Mouse (Mus musculus) liver, embryonic 14.5 days (tissue): Measurements from ENCODE around the gene Cox19. TPM values are rescaled to one million over a fixed set of nuclear protein-coding genes. Genes with fewer than 3 reads are reported as not detected.
A peak's percentile ranks its signal among the peaks of the same experiment; 100 is the strongest.

Source experiments
- ATAC-seq: fragments of 200-750 bp; cut with Nextera tagmentation; 2 replicates; pipeline ENCODE4 v1.8.0; 2017; ENCODE audit warnings: moderate number of reproducible peaks, mild to moderate bottlenecking, moderate library complexity; ENCODE audit not compliant: insufficient read depth
- DNase-seq, 3 experiments: peaks; one replicate each; pipeline ENCODE4 v3.0.0-alpha.2; 2012 to 2013; ENCODE audit warnings: low read depth in 3 of 3, low spot score in 3 of 3
- H3K27ac ChIP-seq: fragments of 300-500 bp; sonication (generic); 2 replicates; pipeline ENCODE4 v1.5.1; 2014; ENCODE audit warnings: moderate library complexity, mild to moderate bottlenecking, control low read depth, inconsistent platforms
- H3K27me3 ChIP-seq: fragments of 300-500 bp; sonication (generic); 2 replicates; pipeline ENCODE4 v1.6.1; 2014; ENCODE audit warnings: mild to moderate bottlenecking, low read length, moderate library complexity; ENCODE audit not compliant: control insufficient read depth, insufficient read depth
- H3K36me3 ChIP-seq: fragments of 300-500 bp; sonication (generic); replicated peaks from 2 replicates; pipeline ENCODE4 v1.6.1; 2014; ENCODE audit warnings: low read depth; ENCODE audit not compliant: control insufficient read depth, insufficient read depth
- H3K4me1 ChIP-seq, 2 experiments: fragments of 200-500 bp in 1 of 2; fragments of 300-500 bp in 1 of 2; sonication (generic) in 1 of 2; replicated peaks; 2 replicates each; pipeline ENCODE4 v1.6.1; 2012 to 2014; ENCODE audit warnings: antibody characterized with exemption in 1 of 2, inconsistent platforms in 1 of 2, low read length in 1 of 2; ENCODE audit not compliant: control insufficient read depth in 2 of 2, insufficient read depth in 2 of 2
- H3K4me2 ChIP-seq: fragments of 300-500 bp; sonication (generic); 2 replicates; pipeline ENCODE4 v1.6.1; 2014; ENCODE audit warnings: low read depth, mild to moderate bottlenecking, control low read depth, moderate library complexity
- H3K4me3 ChIP-seq, 2 experiments: fragments of 200-500 bp in 1 of 2; fragments of 300-500 bp in 1 of 2; sonication (generic) in 1 of 2; 2 replicates each; pipeline ENCODE4 v1.5.1; 2012 to 2014; ENCODE audit warnings: low read depth in 2 of 2, low read length in 2 of 2, mild to moderate bottlenecking in 2 of 2, control low read depth in 1 of 2, inconsistent platforms in 1 of 2, moderate library complexity in 1 of 2; ENCODE audit not compliant: insufficient read depth in 1 of 2
- H3K9ac ChIP-seq: fragments of 300-500 bp; sonication (generic); replicated peaks from 2 replicates; pipeline ENCODE4 v1.6.1; 2014; ENCODE audit warnings: mild to moderate bottlenecking, control low read depth, moderate library complexity
- H3K9me3 ChIP-seq: fragments of 300-500 bp; sonication (generic); 2 replicates; pipeline ENCODE4 v1.6.1; 2016; ENCODE audit warnings: low read length, mixed read lengths; ENCODE audit not compliant: control insufficient read depth
- CTCF ChIP-seq: IDR thresholded peaks from 2 replicates; pipeline ENCODE4 v1.5.1; 2016; ENCODE audit warnings: antibody characterized with exemption, low read depth, control low read depth
- EP300 ChIP-seq: IDR thresholded peaks from 2 replicates; pipeline ENCODE4 v1.6.1; 2016; ENCODE audit warnings: antibody characterized with exemption, low read depth
- WGBS: fragments of 180-500 bp; shearing (Covaris S2); extraction: QIAGEN DNeasy Blood & Tissue Kit; methylation state at CpG from one replicate; pipeline ENCODE4 v1.1.7; 2014; ENCODE audit not compliant: insufficient replicate concordance; 5-methylcytosine and 5-hydroxymethylcytosine counted together
- polyA plus RNA-seq, 2 experiments: library from polyadenylated mRNA; depleted of rRNA in 1 of 2; stranded (reverse) in 1 of 2; unstranded in 1 of 2; fragments of >200 nt; fragmentation: Nextera tagmentation in 1 of 2; extraction: Ambion mirVana in 1 of 2; gene quantifications; 2 replicates each; pipeline versions ENCODE4 v1.2.1 to v1.2.3; 2012 to 2014

The Cox19 gene
- polyA plus RNA-seq, 2 experiments: 23.3 to 61.4 TPM

- no peaks in the 10 kb centered on the region for H3K36me3 ChIP-seq
- H3K27ac ChIP-seq: no peak overlapping the region
- WGBS: 17% methylated on average over 8 of the region's 8 CpGs
- DNase-seq: peak in 2 of 3 experiments; percentile 45 to 53
- H3K4me1 ChIP-seq: peaks cover 0 to 5% of the 10 kb centered on the region in 2 experiments; a peak in 2 of 4 replicates
- no peak overlapping the region for H3K9ac ChIP-seq
- H3K4me3 ChIP-seq: no peak overlapping the region
- H3K27me3 ChIP-seq: no peaks in the 10 kb centered on the region
- 0 out of 2 replicates have a peak, but pooled peaks have one; percentile 9 for ATAC-seq
- H3K4me2 ChIP-seq: no peak overlapping the region
- H3K9me3 ChIP-seq: no peaks in the 10 kb centered on the region
- TF ChIP-seq EP300 (no peak), CTCF (peak; percentile 99)
Observed at GRCm38 (mm10) chr5:139331742-139332141, 19.5 kb downstream of the Cox19 start.

GRCm38 (mm10) chr5:139330766-139331165 is 20.5 kb downstream of the Cox19 start:
- Histone ChIP-seq H3K9me3 (no peaks in the 10 kb centered on the region), H3K9ac (no peak overlapping the region)
- WGBS: 62% methylated on average over 7 of the region's 7 CpGs

GRCm38 (mm10) chr5:139327634-139328020 is 23.6 kb downstream of the Cox19 start:
- no peak for DNase-seq

More at GRCm38 (mm10) chr5:139330766-139331165, 20.5 kb downstream of the Cox19 start:
- Histone ChIP-seq H3K4me2 (no peak overlapping the region), H3K36me3 (no peaks in the 10 kb centered on the region), H3K4me3 (no peak overlapping the region), H3K4me1 (peaks cover 2 to 8% of the 10 kb centered on the region in 2 experiments; a peak in 3 of 4 replicates), H3K27me3 (no peaks in the 10 kb centered on the region), H3K27ac (no peak overlapping the region)
- ATAC-seq (no peak), DNase-seq (no peak)
- TF ChIP-seq CTCF: no peak
- TF ChIP-seq EP300: no peak

GRCm38 (mm10) chr5:139326986-139327633 is 24.1 kb downstream of the Cox19 start:
- no peak overlapping the region for H3K9ac ChIP-seq
- DNase-seq (no peak), ATAC-seq (no peak)
- TF ChIP-seq EP300 (no peak), CTCF (no peak)
- no peaks in the 10 kb centered on the region for H3K9me3 ChIP-seq
- peaks cover 7% of the 10 kb centered on the region in 2 experiments; a peak in 3 of 4 replicates for H3K4me1 ChIP-seq
- H3K4me2 ChIP-seq: no peak overlapping the region
- H3K27me3 ChIP-seq: peaks cover 11% of the 10 kb centered on the region
- 60% methylated on average over 7 of the region's 7 CpGs for WGBS
- H3K36me3 ChIP-seq: no peaks in the 10 kb centered on the region
- H3K4me3 ChIP-seq: no peak overlapping the region
- H3K27ac ChIP-seq: no peak overlapping the region

More at GRCm38 (mm10) chr5:139327634-139328020, 23.6 kb downstream of the Cox19 start:
- Histone ChIP-seq H3K27ac (no peak overlapping the region), H3K27me3 (peaks cover 11% of the 10 kb centered on the region), H3K4me2 (no peak overlapping the region), H3K36me3 (no peaks in the 10 kb centered on the region), H3K9ac (no peak overlapping the region), H3K4me1 (peaks cover 7 to 11% of the 10 kb centered on the region in 2 experiments; a peak in 3 of 4 replicates), H3K9me3 (no peaks in the 10 kb centered on the region), H3K4me3 (no peak overlapping the region)
- TF ChIP-seq EP300 (no peak), CTCF (no peak)
- no peak for ATAC-seq
- WGBS: 15% methylated on average over 7 of the region's 7 CpGs

GRCm38 (mm10) chr5:139326111-139326696 is 25.0 kb downstream of the Cox19 start:
- peak; percentile 36 for TF ChIP-seq CTCF
- no peak for TF ChIP-seq EP300
- H3K27me3 ChIP-seq: peaks cover 11% of the 10 kb centered on the region
- H3K27ac ChIP-seq: no peak overlapping the region
- H3K9ac ChIP-seq: no peak overlapping the region
- H3K36me3 ChIP-seq: no peaks in the 10 kb centered on the region
- H3K4me1 ChIP-seq: peaks cover 6 to 7% of the 10 kb centered on the region in 2 experiments; a peak in 3 of 4 replicates
- no peak overlapping the region for H3K4me3 ChIP-seq
- no peak for DNase-seq
- no peaks in the 10 kb centered on the region for H3K9me3 ChIP-seq
- peak overlapping the region; percentile 85; the same call in 1 of the 2 replicates for H3K4me2 ChIP-seq
- 54% methylated on average over 13 of the region's 13 CpGs for WGBS
- ATAC-seq: no peak
